Mouse (Mus musculus) A20 (cell line): ENCODE data around the gene Them7.

Experiments
- DNase-seq: peaks from one replicate; pipeline ENCODE4 v3.0.0-alpha.2; 2011; ENCODE audit warnings: low read depth, low spot score

The Them7 gene

DNA sequence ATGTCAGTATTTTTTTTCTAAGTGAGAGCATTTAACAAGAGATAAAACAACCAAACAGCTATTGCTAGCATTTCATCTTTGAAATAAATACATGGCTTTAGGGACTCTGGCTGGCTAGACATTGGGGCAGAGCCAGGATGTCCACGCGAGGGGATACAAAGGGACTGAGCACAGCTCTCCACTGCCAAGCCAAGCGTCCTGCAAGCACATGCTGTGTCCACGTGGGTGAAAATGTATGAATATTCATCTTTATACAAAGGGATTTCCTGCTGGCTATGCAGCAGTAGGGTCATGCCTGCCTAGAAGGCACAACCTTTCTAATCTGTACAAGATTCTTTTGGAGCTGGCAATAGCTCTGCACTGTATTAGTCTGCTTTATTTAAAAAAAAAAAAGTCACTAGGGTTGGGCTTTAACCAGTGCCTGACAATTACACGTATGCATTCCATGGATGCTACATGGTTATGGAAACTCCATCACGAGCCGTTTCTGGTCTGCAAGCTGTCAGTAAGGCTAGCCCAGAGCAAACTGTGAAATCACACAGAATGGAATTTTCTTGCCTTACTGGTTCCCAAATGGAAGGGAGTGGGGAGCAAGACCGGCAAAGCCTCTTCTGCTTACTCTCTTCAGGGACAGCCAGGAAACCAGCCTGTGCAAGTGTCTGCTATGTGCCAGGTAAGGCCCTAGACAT lies 192.7 kb downstream of the Them7 start:
- no peak for DNase-seq

- DNase-seq: peak; percentile 69
These were observed 193.5 kb downstream of the Them7 start for GRCm38 (mm10) chr2:105417663-105418062.

DNA sequence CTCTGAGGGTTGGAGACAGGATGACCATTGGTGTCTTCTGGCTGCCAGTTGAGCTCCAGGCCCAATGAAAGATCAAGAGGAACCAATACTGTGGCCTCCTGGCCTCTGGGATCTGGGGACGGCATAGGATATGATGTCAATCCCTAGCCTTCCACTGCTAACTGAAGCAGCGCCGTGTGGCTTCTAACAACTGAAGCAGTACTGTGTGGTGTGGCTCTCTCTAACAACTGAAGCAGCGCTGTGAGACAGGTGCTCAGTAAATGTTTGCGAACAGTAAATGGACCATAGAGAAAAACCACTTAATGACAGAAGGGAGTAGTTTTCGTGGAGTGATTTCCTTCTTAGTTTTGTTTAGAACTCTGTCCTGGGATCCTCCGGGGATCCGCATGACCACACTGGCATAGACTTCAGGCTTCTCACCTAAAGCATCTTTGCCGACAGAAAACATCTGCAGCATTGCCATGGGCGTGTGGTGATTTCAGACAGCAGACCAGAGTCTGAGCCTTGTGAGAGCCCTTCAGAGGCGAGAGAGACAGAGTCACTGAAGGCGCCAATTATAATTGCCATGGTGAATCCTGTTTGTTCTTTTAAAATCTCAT lies 194.6 kb downstream of the Them7 start:
- DNase-seq: no peak

GRCm38 (mm10) chr2:105427447-105427846 lies 203.3 kb downstream of the Them7 start:
- no peak for DNase-seq

DNA sequence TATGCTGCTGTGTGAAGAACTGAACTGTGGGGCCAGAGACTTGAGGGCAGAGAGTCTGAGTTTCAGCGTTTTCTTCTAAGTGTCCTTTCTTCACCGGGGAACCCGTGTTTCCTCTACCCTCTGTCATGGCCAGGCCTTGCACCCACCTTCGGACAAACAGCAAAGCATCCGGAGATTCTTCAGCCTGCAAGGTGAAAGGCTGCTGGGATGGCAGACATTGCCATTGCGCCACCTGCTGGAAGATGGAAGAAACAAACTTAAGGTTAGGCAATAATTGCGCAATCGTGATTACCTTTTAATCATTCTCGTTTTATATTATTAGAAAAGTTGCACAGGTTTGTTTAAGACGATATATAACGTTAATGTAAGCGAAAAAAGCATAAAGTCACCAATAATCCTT lies 203.9 kb downstream of the Them7 start:
- peak; percentile 75 for DNase-seq

DNA sequence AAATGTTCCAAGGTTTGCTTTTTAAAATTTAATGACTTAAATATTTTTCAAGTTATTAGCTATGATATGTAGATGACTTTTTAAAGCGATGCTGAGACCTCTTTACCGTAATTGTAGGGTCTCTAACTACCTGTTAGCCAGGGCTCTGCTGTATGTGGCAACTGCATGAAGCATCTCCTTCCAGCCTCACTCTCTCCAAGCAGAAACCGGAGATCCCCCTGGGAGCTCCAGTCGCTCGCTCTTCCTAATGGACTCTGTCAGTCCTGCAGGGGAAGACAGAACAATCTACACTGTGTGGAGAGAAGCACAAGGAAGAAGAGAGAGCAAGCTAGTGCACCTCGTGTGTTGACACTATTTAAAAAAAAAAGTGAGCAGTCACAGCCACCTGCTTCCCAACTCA lies 204.3 kb downstream of the Them7 start:
- no peak for DNase-seq
